Mouse (Mus musculus) hematopoietic stem cell, adult 5-6 weeks (primary cell): ENCODE measurements around the gene Ctse. TPM values are rescaled to one million over a fixed set of nuclear protein-coding genes. Genes with fewer than 3 reads are reported as not detected.

Experiments used
- ATAC-seq, 2 experiments: fragments of 125-278 bp in 1 of 2; replicated peaks in 1 of 2; 2 replicates each; pipeline ENCODE4 v1.8.0; 2016 to 2017; ENCODE audit warnings: inconsistent platforms in 2 of 2, mild to moderate bottlenecking in 2 of 2, moderate number of reproducible peaks in 2 of 2, low read depth in 1 of 2, moderate TSS enrichment in 1 of 2; ENCODE audit not compliant: low FRiP score in 2 of 2, poor library complexity in 2 of 2, severe bottlenecking in 2 of 2, insufficient read depth in 1 of 2, low TSS enrichment in 1 of 2
- total RNA-seq: library from RNA; stranded (forward); fragments of 172-1452, 232-1000 nt; gene quantifications from 2 replicates; pipeline ENCODE4 v1.2.3, GENCODE M21; 2017

Gene Ctse
- total RNA-seq, 1 experiment from 2014 or later: 40.3 TPM

- ATAC-seq: no peak
Observed at GRCm38 (mm10) chr1:131718952-131719694, 81.0 kb downstream of the Ctse start.

- no peak for ATAC-seq
Observed at GRCm38 (mm10) chr1:131721989-131722388, 83.9 kb downstream of the Ctse start.

GRCm38 (mm10) chr1:131723549-131723948 lies 85.4 kb downstream of the Ctse start:
- no peak for ATAC-seq

Other genes starting within 250 kb of the Ctse start
- gene Srgap2, start 111.0 kb upstream of the Ctse start, total RNA-seq: 15.6 and 18.3 TPM in 2 replicates
- 2.0 and 3.1 TPM in 2 replicates for gene Fam72a, start 110.4 kb upstream of the Ctse start, total RNA-seq
- gene Avpr1b, start 39.1 kb upstream of the Ctse start, total RNA-seq: not detected in 2 replicates
- 2.1 and 4.5 TPM in 2 replicates for gene Rab7b, start 50.4 kb downstream of the Ctse start, total RNA-seq
- not detected in 2 replicates for gene Slc26a9, start 105.7 kb downstream of the Ctse start, total RNA-seq
- gene Pm20d1, start 159.1 kb downstream of the Ctse start, total RNA-seq: not detected in 2 replicates
- 11.2 and 14.2 TPM in 2 replicates for gene Slc41a1, start 189.2 kb downstream of the Ctse start, total RNA-seq
- gene Rab29, start 228.9 kb downstream of the Ctse start, total RNA-seq: 16.1 and 28.8 TPM in 2 replicates